Mouse (Mus musculus) stomach, postnatal 0 days (tissue): ENCODE data around the gene Sox13. TPM values are rescaled to one million over a fixed set of nuclear protein-coding genes. Genes with fewer than 3 reads are reported as not detected.

Experiments
- ATAC-seq: fragments of 200-750 bp; cut with Nextera tagmentation; 2 replicates; pipeline ENCODE4 v1.8.0; 2017; ENCODE audit not compliant: low FRiP score, low TSS enrichment
- DNase-seq: peaks from one replicate; pipeline ENCODE4 v3.0.0-alpha.2; 2016; ENCODE audit warnings: low spot score
- H3K27ac ChIP-seq: fragments of 300-500 bp; sonication (generic); replicated peaks from 2 replicates; pipeline ENCODE4 v1.5.1; 2014; ENCODE audit warnings: mild to moderate bottlenecking, control low read depth
- H3K27me3 ChIP-seq: fragments of 300-500 bp; sonication (generic); 2 replicates; pipeline ENCODE4 v1.6.1; 2014; ENCODE audit warnings: low read length; ENCODE audit not compliant: control insufficient read depth, insufficient read depth
- H3K36me3 ChIP-seq: fragments of 300-500 bp; sonication (generic); 2 replicates; pipeline ENCODE4 v1.6.1; 2014; ENCODE audit warnings: low read length, mixed read lengths; ENCODE audit not compliant: control insufficient read depth, insufficient read depth
- H3K4me1 ChIP-seq: fragments of 300-500 bp; sonication (generic); replicated peaks from 2 replicates; pipeline ENCODE4 v1.6.1; 2014; ENCODE audit warnings: antibody characterized with exemption; ENCODE audit not compliant: control insufficient read depth, insufficient read depth
- H3K4me2 ChIP-seq: fragments of 300-500 bp; sonication (generic); replicated peaks from 2 replicates; pipeline ENCODE4 v1.6.1; 2014; ENCODE audit warnings: low read depth, mild to moderate bottlenecking, control low read depth, moderate library complexity
- H3K4me3 ChIP-seq: fragments of 300-500 bp; sonication (generic); 2 replicates; pipeline ENCODE4 v1.5.1; 2014; ENCODE audit warnings: low read depth, low read length, control low read depth
- H3K9ac ChIP-seq: fragments of 300-500 bp; sonication (generic); 2 replicates; pipeline ENCODE4 v1.6.1; 2014; ENCODE audit warnings: mild to moderate bottlenecking, low read length, control low read depth, mixed read lengths
- H3K9me3 ChIP-seq: fragments of 300-500 bp; sonication (generic); 2 replicates; pipeline ENCODE4 v1.6.1; 2016; ENCODE audit warnings: low read length; ENCODE audit not compliant: control insufficient read depth
- CTCF ChIP-seq: IDR thresholded peaks from 2 replicates; pipeline ENCODE4 v1.5.1; 2016; ENCODE audit warnings: antibody characterized with exemption, low read depth, mild to moderate bottlenecking, moderate library complexity
- EP300 ChIP-seq: optimal IDR thresholded peaks from 2 replicates; pipeline ENCODE3; 2016; ENCODE audit warnings: antibody characterized with exemption
- WGBS: fragments of 180-500 bp; shearing (Covaris S2); extraction: QIAGEN DNeasy Blood & Tissue Kit; methylation state at CpG from one replicate; pipeline ENCODE4 v1.1.7; 2014; 5-methylcytosine and 5-hydroxymethylcytosine counted together
- polyA plus RNA-seq: library from polyadenylated mRNA; unstranded; fragments of >200 nt; fragmentation: Nextera tagmentation; extraction: Ambion mirVana; gene quantifications from 2 replicates; pipeline ENCODE4 v1.2.1, GENCODE M21; 2015

The Sox13 gene
- polyA plus RNA-seq, 1 experiment from 2014 or later = 3.7 TPM

DNA sequence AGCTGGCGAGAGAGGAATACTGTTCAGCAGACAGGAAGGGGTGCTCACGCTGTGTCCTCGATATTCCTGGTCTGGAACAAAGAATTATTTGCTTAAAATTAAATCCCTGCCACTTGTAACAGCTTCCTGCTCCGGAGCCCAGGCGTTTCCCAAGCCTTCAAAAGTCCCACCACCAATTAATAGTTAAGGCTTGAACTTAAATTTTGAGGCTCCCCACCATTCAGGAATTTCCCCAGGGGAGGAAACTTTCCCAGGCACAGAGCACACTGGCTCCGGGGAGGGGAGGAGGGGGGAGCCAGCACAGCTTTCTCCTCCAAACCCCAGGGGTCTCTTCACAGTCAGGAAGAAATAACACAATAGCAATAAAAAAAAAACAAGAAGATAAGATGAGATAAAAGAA lies 44.6 kb upstream of the Sox13 start:
- Histone ChIP-seq H3K4me3 (no peak overlapping the region), H3K27me3 (no peaks in the 10 kb centered on the region), H3K9ac (no peak overlapping the region), H3K9me3 (no peaks in the 10 kb centered on the region), H3K4me1 (0 out of 2 replicates have a peak, but pooled peaks cover 2% of the 10 kb centered on the region), H3K36me3 (no peaks in the 10 kb centered on the region), H3K4me2 (no peak overlapping the region), H3K27ac (no peak overlapping the region)
- DNase-seq (no peak), ATAC-seq (no peak)
- TF ChIP-seq CTCF (no peak), EP300 (no peak)
- 27% methylated on average over 6 of the region's 6 CpGs for WGBS

GRCm38 (mm10) chr1:133467905-133468304 lies 43.7 kb upstream of the Sox13 start:
- Histone ChIP-seq H3K27me3 (no peaks in the 10 kb centered on the region), H3K4me2 (no peak overlapping the region), H3K9ac (no peak overlapping the region), H3K27ac (no peak overlapping the region), H3K9me3 (no peaks in the 10 kb centered on the region), H3K36me3 (no peaks in the 10 kb centered on the region), H3K4me1 (0 out of 2 replicates have a peak, but pooled peaks cover 2% of the 10 kb centered on the region), H3K4me3 (no peak overlapping the region)
- DNase-seq (no peak), ATAC-seq (no peak)
- no peak for TF ChIP-seq EP300
- no peak for TF ChIP-seq CTCF
- WGBS = 78% methylated on average over 8 of the region's 8 CpGs

DNA sequence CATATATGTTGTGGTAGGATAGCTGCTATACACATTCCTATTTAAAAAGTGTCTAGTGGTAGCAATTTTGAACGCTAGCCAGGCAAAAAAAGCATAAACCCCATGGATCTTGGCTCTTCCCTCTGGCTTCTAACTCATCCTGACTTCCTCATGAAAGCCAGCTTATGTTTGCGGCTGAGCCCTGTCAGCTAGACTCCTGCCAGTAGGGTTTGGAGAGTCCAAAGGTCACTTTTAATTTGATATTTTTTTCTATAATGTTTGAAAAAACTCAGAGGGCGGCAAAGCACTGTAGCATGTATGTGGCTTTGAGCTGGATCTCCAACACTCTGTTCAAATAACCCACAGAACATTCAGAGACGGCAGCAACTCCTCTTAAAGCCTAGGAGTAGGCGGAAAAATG lies 39.0 kb upstream of the Sox13 start:
- H3K4me2 ChIP-seq = no peak overlapping the region
- no peaks in the 10 kb centered on the region for H3K4me1 ChIP-seq
- TF ChIP-seq CTCF = no peak
- TF ChIP-seq EP300 = no peak
- no peaks in the 10 kb centered on the region for H3K27me3 ChIP-seq
- no peaks in the 10 kb centered on the region for H3K36me3 ChIP-seq
- 46% methylated on average over 5 of the region's 5 CpGs for WGBS
- H3K9ac ChIP-seq = no peak overlapping the region
- DNase-seq (no peak), ATAC-seq (no peak; the same call in 1 of the 2 replicates)
- H3K9me3 ChIP-seq = no peaks in the 10 kb centered on the region
- no peak overlapping the region for H3K27ac ChIP-seq
- H3K4me3 ChIP-seq = no peak overlapping the region

DNA sequence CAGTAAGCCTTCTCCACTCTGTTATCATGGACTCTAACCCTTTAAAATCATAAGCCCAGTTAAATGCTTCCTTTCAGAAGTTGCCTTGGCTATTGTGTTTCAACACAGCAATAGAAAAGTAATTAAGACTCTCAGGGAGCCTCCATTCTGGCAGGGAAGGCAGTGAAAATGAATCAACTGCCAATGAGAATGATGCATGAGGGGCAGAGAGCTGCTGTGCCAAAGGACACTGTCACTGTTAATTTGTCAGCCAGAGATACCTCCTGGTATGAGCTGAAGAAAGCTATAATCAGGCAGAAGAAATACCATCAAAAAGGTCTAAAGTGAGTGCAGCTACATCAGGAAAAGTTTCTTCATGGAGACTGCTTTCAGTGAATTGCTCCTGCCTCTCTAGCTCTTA lies 36.8 kb upstream of the Sox13 start:
- H3K9ac ChIP-seq = no peak overlapping the region
- no peaks in the 10 kb centered on the region for H3K4me1 ChIP-seq
- H3K27ac ChIP-seq = no peak overlapping the region
- ATAC-seq (no peak), DNase-seq (no peak)
- no peaks in the 10 kb centered on the region for H3K9me3 ChIP-seq
- TF ChIP-seq EP300 (no peak), CTCF (no peak)
- no peaks in the 10 kb centered on the region for H3K36me3 ChIP-seq
- H3K4me2 ChIP-seq = no peak overlapping the region
- no peaks in the 10 kb centered on the region for H3K27me3 ChIP-seq
- no peak overlapping the region for H3K4me3 ChIP-seq

- no peak overlapping the region for H3K27ac ChIP-seq
- H3K4me3 ChIP-seq = no peak overlapping the region
- H3K27me3 ChIP-seq = no peaks in the 10 kb centered on the region
- TF ChIP-seq EP300 (no peak), CTCF (no peak)
- no peaks in the 10 kb centered on the region for H3K9me3 ChIP-seq
- H3K4me1 ChIP-seq = no peaks in the 10 kb centered on the region
- WGBS = 62% methylated on average over 2 of the region's 2 CpGs
- H3K36me3 ChIP-seq = no peaks in the 10 kb centered on the region
- no peak for ATAC-seq
- no peak for DNase-seq
- no peak overlapping the region for H3K9ac ChIP-seq
- H3K4me2 ChIP-seq = no peak overlapping the region
These were observed 31.9 kb upstream of the Sox13 start for GRCm38 (mm10) chr1:133456097-133456496.

- no peak overlapping the region for H3K27ac ChIP-seq
- no peaks in the 10 kb centered on the region for H3K9me3 ChIP-seq
- no peak overlapping the region for H3K4me3 ChIP-seq
- H3K9ac ChIP-seq = no peak overlapping the region
- TF ChIP-seq CTCF = no peak
- no peak for TF ChIP-seq EP300
- H3K27me3 ChIP-seq = no peaks in the 10 kb centered on the region
- 46% methylated on average over 10 of the region's 10 CpGs for WGBS
- no peaks in the 10 kb centered on the region for H3K4me1 ChIP-seq
- ATAC-seq = no peak
- no peaks in the 10 kb centered on the region for H3K36me3 ChIP-seq
- no peak overlapping the region for H3K4me2 ChIP-seq
- DNase-seq = no peak
These were observed 28.5 kb upstream of the Sox13 start for GRCm38 (mm10) chr1:133452564-133453165.
